Mouse (Mus musculus): ENCODE measurements at regions not wholly inside any gene's neighbourhood (a gene's known extent, or its start where the extent isn't known, plus 50 kb on each side); places are given as distances from the start of the nearest gene placed in this dataset.

DNA sequence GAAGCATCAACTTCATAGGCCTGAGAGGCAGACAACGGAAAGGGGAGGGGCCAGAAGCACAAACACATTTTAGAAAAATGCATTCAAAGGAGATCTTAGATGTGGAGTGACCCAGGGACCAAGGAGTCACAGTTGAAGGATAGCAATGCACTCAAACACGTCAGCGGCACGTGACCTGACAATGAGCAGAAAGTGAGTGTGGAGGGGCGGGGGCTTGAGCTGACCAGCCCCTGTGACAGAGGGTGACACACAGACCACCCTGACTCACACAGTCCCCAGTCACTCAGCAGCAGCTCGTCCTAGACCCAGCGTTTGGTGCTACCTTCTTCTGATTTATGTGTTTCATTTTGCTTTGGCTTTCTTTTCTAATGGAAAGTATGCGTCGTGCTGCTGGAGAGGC is 1111.5 kb downstream of the Synb start:
- Histone ChIP-seq H3K4me3 (ENCODE audit: low read length) (no peak overlapping the region), H3K9ac (ENCODE audit: low read depth, low read length) (no peak overlapping the region), H3K27me3 (replicated peaks; ENCODE audit: control insufficient read depth, insufficient read depth, low read length) (no peaks in the 10 kb centered on the region), H3K36me3 (ENCODE audit: control insufficient read depth, insufficient read depth, low read length) (no peaks in the 10 kb centered on the region), H3K4me1 (ENCODE audit: control insufficient read depth, insufficient read depth, low read depth, low read length) (no peaks in the 10 kb centered on the region), H3K4me2 (ENCODE audit: low read length) (no peak overlapping the region), H3K9me3 (ENCODE audit: control insufficient read depth, low read length) (no peaks in the 10 kb centered on the region), H3K27ac (ENCODE audit: low read depth, low read length) (no peak overlapping the region)
- WGBS, result 45% methylated on average over 9 of the region's 9 CpGs
- no peak for ATAC-seq

GRCm38 (mm10) chr14:68181168-68181567 is 1112.9 kb downstream of the Synb start:
- Histone ChIP-seq H3K9me3 (ENCODE audit: control insufficient read depth, low read length) (no peaks in the 10 kb centered on the region), H3K9ac (ENCODE audit: low read depth, low read length) (no peak overlapping the region), H3K27me3 (replicated peaks; ENCODE audit: control insufficient read depth, insufficient read depth, low read length) (no peaks in the 10 kb centered on the region), H3K4me3 (ENCODE audit: low read length) (no peak overlapping the region), H3K36me3 (ENCODE audit: control insufficient read depth, insufficient read depth, low read length) (no peaks in the 10 kb centered on the region), H3K27ac (ENCODE audit: low read depth, low read length) (no peak overlapping the region), H3K4me2 (ENCODE audit: low read length) (no peak overlapping the region), H3K4me1 (ENCODE audit: control insufficient read depth, insufficient read depth, low read depth, low read length) (no peaks in the 10 kb centered on the region)
- WGBS, result 85% methylated on average over 6 of the region's 6 CpGs
- no peak for ATAC-seq
